Mouse (Mus musculus) lung, embryonic 15.5 days (tissue): Measurements from ENCODE around the gene Fkbpl. TPM values are rescaled to one million over a fixed set of nuclear protein-coding genes. Genes with fewer than 3 reads are reported as not detected.

Source experiments
- ATAC-seq: fragments of 200-750 bp; cut with Nextera tagmentation; 2 replicates; pipeline ENCODE4 v1.8.0; 2017; ENCODE audit warnings: moderate number of reproducible peaks, borderline replicate concordance; ENCODE audit not compliant: low FRiP score, low TSS enrichment; ENCODE audit errors: extremely low read depth
- H3K27ac ChIP-seq: fragments of 300-500 bp; sonication (generic); 2 replicates; pipeline ENCODE4 v1.5.1; 2015; ENCODE audit warnings: moderate library complexity, mild to moderate bottlenecking, inconsistent platforms
- H3K27me3 ChIP-seq: fragments of 300-500 bp; sonication (generic); 2 replicates; pipeline ENCODE4 v1.6.1; 2015; ENCODE audit warnings: inconsistent platforms
- H3K36me3 ChIP-seq: fragments of 300-500 bp; sonication (generic); 2 replicates; pipeline ENCODE4 v1.6.1; 2015; ENCODE audit warnings: inconsistent platforms
- H3K4me1 ChIP-seq: fragments of 300-500 bp; sonication (generic); 2 replicates; pipeline ENCODE4 v1.6.1; 2015; ENCODE audit warnings: inconsistent platforms
- H3K4me2 ChIP-seq: fragments of 300-500 bp; sonication (generic); 2 replicates; pipeline ENCODE4 v1.6.1; 2015; ENCODE audit warnings: inconsistent platforms, mild to moderate bottlenecking, moderate library complexity
- H3K4me3 ChIP-seq: fragments of 300-500 bp; sonication (generic); 2 replicates; pipeline ENCODE4 v1.5.1; 2015; ENCODE audit warnings: mild to moderate bottlenecking, inconsistent platforms
- H3K9ac ChIP-seq: fragments of 300-500 bp; sonication (generic); 2 replicates; pipeline ENCODE4 v1.6.1; 2015; ENCODE audit warnings: inconsistent platforms
- H3K9me3 ChIP-seq: fragments of 300-500 bp; sonication (generic); 2 replicates; pipeline ENCODE4 v1.6.1; 2016; ENCODE audit warnings: inconsistent platforms
- WGBS: fragments of 180-500 bp; shearing (Covaris S2); methylation state at CpG from one replicate; pipeline ENCODE4 v1.1.7; 2015; 5-methylcytosine and 5-hydroxymethylcytosine counted together
- polyA plus RNA-seq: library from polyadenylated mRNA; unstranded; fragments of >200 nt; fragmentation: Nextera tagmentation; extraction: Ambion mirVana; gene quantifications from 2 replicates; pipeline ENCODE4 v1.2.1, GENCODE M21; 2015

Fkbpl gene
- polyA plus RNA-seq, 1 experiment from 2014 or later: 12.9 TPM

DNA sequence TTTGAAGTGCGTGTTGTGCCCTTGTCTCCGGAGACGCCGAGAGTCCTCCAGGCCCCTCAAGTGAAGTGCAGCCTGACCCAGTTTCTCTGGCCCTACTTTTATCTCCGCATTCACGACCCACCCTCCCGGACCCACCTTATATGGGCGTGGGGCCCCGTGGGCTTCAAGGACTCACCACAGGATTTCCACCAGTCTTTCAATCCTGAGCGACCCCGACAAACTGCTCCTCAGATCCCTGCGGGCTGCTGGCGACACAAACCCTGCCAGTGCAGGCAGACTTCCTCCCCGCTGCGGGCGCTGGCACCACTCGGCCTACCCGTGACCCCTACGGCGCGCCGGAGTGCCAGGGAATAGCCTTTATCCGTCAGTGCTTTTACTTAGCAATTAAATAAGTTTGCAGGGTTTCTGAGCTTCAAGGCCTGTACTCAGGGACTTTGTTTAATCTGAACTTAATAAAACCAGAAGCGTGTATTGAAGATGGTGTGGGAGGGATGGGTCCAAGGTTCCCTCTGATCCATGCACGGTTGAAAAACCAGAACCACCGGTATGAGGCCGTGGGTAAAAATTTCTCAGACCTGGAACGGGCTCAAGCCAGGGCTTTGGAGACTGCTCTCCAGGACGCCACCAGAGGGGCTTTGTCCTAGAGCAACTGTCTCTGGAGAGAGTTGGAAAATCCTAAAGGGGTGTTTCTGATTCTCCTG is 16.5 kb upstream of the Fkbpl start, which contains the start of gene Ppt2:
Gene Ppt2, minus strand, starts transcription at position 568 of the 701 bp plus-strand sequence.
- H3K4me1 ChIP-seq: peaks cover 49% of the 10 kb centered on the region
- H3K4me3 ChIP-seq: peak within 1 kb of the TSS; percentile 69
- H3K27ac ChIP-seq: peak within 1 kb of the TSS; percentile 90
- no peak; the same call in 1 of the 2 replicates for ATAC-seq
- WGBS: 3% methylated on average over 29 of the region's 29 CpGs
- peak within 1 kb of the TSS; percentile 82 for H3K4me2 ChIP-seq
- peaks cover 1% of the 10 kb centered on the region; the same call in 1 of the 2 replicates for H3K36me3 ChIP-seq
- H3K9ac ChIP-seq: peak within 1 kb of the TSS; percentile 52
- H3K9me3 ChIP-seq: no peaks in the 10 kb centered on the region
- H3K27me3 ChIP-seq: peaks cover 45% of the 10 kb centered on the region

DNA sequence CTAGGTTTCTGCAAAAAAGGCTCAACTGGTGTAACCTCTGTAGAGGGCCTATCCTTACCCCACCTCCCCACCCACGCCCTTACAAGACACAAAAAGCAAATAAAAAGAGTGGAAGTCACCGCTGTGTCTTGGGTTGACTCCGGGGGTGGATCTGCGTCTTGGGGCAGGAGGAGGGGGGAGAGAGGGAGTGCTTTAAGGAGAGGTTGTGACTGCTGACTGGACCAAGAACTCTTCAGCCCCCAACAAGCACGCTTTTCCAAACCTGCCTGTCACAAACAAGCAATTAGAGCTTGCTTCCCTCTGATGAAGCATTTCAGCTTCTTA is 16.0 kb upstream of the Fkbpl start:
- Histone ChIP-seq H3K4me1 (peaks cover 49% of the 10 kb centered on the region), H3K9ac (no peak overlapping the region), H3K4me2 (peak overlapping the region; percentile 82), H3K36me3 (no peaks in the 10 kb centered on the region), H3K27me3 (peaks cover 50% of the 10 kb centered on the region), H3K4me3 (peak overlapping the region; percentile 69; the same call in 1 of the 2 replicates), H3K27ac (no peak overlapping the region), H3K9me3 (no peaks in the 10 kb centered on the region)
- ATAC-seq: no peak
- WGBS: 25% methylated on average over 5 of the region's 5 CpGs

DNA sequence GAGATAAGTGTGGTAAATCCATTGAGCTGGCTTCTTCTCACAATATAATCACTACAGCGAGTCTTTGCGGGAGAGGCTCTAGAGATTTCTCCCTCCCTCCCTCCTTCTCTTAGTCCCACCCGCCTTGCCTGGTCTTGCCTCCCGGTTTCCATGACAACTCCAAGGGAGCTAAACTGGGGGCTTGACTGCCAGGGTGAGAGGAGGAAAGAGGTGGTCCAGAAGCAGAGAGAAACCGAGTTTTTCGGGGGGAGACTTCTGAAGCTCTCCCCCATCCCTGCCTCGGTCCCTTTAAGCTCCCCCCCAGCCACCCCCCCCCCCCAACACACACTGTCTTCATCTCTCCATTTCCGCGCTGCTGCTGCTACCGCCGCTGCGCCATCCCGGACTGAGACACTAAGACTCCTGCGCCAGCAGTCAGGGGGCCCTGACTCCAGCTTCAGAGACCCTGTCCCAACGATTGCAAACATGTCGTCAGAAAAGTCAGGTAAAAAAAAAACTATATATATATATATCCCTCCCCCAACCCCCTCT is 15.3 kb upstream of the Fkbpl start, which contains the start of gene Prrt1:
Gene Prrt1, plus strand, starts transcription at position 313 of the 531 bp plus-strand sequence.
- ATAC-seq: no peak
- Histone ChIP-seq H3K27me3 (peaks cover 57% of the 10 kb centered on the region), H3K27ac (no peak within 1 kb of the TSS)

DNA sequence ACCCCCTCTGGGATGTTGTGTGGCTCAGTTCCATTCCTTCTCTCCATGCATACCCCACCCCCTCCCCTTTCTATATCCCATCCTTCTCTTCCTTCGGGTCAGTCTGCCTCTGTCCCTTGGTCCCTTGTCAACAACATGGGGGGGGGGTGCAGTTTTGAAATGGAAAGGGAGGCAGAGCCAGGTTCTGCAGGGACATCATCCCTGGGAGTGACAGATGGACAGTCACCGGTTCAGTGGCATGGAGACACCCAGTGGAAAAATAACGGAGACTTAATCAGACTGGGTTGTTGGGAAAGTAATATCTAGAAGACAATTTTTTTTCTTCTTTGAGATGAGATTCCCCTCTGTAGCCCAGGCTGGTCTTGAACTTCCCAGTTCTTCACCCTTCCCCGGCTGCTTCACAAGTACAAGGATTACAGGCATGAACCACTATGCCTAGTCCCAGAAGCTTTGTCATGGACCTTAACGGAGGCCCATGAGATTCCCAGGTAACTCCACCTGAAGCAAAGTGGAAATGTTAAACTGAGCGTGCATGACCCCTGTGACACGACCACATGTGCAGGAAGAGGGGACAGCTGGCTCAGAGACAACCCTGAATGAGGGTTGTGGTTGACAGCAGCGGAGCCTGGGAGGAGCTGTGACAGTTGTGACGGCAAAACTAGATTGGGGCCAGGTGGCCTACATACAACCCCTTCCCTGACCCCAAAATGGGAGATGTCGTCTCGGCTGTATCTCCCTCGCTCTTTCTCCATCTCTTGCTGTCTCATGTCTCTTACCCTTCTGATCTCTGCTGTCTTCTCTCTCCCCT is 14.6 kb upstream of the Fkbpl start:
- H3K27ac ChIP-seq: no peak overlapping the region
- H3K36me3 ChIP-seq: no peaks in the 10 kb centered on the region
- peaks cover 49% of the 10 kb centered on the region for H3K4me1 ChIP-seq
- H3K4me2 ChIP-seq: peak overlapping the region; percentile 82
- peaks cover 60% of the 10 kb centered on the region for H3K27me3 ChIP-seq
- no peak overlapping the region for H3K9ac ChIP-seq
- H3K4me3 ChIP-seq: 0 out of 2 replicates have a peak overlapping the region, but pooled peaks have one; percentile 15
- 18% methylated on average over 12 of the region's 12 CpGs for WGBS
- no peaks in the 10 kb centered on the region for H3K9me3 ChIP-seq
- no peak for ATAC-seq

More for the DNA sequence above, 15.3 kb upstream of the Fkbpl start, which contains the start of gene Prrt1:
- Histone ChIP-seq H3K4me3 (peak within 1 kb of the TSS; percentile 69), H3K4me1 (peaks cover 49% of the 10 kb centered on the region), H3K9me3 (no peaks in the 10 kb centered on the region), H3K9ac (no peak within 1 kb of the TSS), H3K36me3 (no peaks in the 10 kb centered on the region), H3K4me2 (peak within 1 kb of the TSS; percentile 82)
- WGBS: 0% methylated on average over 16 of the region's 16 CpGs

DNA sequence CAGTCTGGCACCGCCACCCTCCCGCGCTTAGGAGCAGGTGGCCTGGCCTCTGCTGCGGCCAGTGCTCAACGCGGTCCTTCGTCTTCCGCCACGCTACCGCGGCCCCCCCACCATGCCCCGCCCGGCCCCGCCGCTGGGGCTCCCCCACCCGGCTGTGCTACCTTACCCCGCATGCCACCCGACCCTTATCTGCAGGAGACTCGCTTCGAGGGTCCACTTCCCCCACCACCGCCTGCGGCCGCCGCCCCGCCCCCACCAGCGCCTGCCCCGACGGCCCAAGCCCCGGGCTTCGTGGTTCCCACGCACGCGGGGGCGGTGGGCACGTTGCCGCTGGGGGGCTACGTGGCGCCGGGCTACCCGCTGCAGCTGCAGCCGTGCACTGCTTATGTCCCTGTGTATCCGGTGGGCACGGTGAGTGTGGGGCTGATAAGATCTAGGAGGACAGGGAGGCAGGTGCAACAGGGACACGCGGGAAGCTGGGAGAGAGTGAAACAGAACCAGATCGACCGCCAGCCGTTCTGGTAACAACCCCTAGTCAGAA is 13.7 kb upstream of the Fkbpl start:
- 3% methylated on average over 47 of the region's 48 CpGs for WGBS
- no peak overlapping the region for H3K9ac ChIP-seq
- H3K9me3 ChIP-seq: no peaks in the 10 kb centered on the region

DNA sequence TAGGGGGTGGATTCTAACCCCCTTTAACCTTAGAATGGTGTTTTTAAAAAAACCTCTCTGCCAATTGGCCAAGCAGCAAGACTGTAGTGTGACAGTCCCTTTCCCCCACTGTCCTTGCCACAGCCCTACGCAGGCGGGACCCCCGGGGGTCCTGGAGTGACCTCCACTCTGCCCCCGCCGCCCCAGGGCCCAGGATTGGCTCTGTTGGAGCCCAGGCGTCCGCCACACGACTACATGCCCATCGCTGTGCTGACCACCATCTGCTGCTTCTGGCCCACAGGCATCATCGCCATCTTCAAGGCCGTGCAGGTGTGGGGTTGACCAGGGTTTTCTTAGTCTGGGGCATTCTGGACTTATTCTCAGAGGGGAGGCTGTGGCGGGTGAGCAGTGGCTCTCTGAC is 12.9 kb upstream of the Fkbpl start:
- peak overlapping the region; percentile 64 for H3K4me2 ChIP-seq
- H3K27ac ChIP-seq: no peak overlapping the region
- peaks cover 42% of the 10 kb centered on the region for H3K4me1 ChIP-seq
- no peaks in the 10 kb centered on the region for H3K9me3 ChIP-seq
- H3K4me3 ChIP-seq: peak overlapping the region; percentile 36
- peak overlapping the region; percentile 18; the same call in 1 of the 2 replicates for H3K9ac ChIP-seq
- ATAC-seq: no peak
- WGBS: 3% methylated on average over 12 of the region's 12 CpGs
- H3K36me3 ChIP-seq: no peaks in the 10 kb centered on the region
- peaks cover 76% of the 10 kb centered on the region for H3K27me3 ChIP-seq

More for the DNA sequence above, 13.7 kb upstream of the Fkbpl start:
- H3K4me1 ChIP-seq: peaks cover 49% of the 10 kb centered on the region
- no peak overlapping the region for H3K27ac ChIP-seq
- peak overlapping the region; percentile 15; the same call in 1 of the 2 replicates for H3K4me3 ChIP-seq
- H3K4me2 ChIP-seq: peak overlapping the region; percentile 45
- no peak for ATAC-seq
- H3K36me3 ChIP-seq: no peaks in the 10 kb centered on the region
- H3K27me3 ChIP-seq: peaks cover 69% of the 10 kb centered on the region

DNA sequence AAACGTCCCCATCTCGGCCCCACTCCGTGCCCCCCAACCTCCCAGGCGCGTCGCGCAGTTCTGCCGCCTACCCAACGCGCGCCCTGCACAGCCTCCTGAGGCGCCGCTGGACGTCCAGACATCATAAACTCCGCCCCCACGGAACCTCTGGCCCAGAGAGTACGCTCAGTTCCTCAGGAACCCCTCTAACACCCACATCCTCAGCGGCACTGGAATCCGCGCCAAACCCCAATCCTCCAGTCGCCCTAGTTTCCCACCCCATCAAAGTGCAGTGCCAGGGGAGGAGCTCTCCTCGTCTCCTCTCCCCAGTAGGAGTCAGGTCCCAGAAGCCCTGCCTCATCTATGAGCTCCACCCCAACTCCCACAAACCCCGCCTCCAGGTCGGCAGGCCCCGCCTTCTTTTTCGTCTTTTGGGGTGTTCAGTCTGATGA is 12.3 kb upstream of the Fkbpl start:
- Histone ChIP-seq H3K27me3 (peaks cover 82% of the 10 kb centered on the region), H3K9ac (peak overlapping the region; percentile 18; the same call in 1 of the 2 replicates), H3K36me3 (no peaks in the 10 kb centered on the region), H3K9me3 (no peaks in the 10 kb centered on the region), H3K4me3 (peak overlapping the region; percentile 36), H3K4me1 (peaks cover 42% of the 10 kb centered on the region), H3K27ac (no peak overlapping the region), H3K4me2 (peak overlapping the region; percentile 64)
- ATAC-seq: peak; percentile 61
- under 1% methylated on average over 26 of the region's 26 CpGs for WGBS

DNA sequence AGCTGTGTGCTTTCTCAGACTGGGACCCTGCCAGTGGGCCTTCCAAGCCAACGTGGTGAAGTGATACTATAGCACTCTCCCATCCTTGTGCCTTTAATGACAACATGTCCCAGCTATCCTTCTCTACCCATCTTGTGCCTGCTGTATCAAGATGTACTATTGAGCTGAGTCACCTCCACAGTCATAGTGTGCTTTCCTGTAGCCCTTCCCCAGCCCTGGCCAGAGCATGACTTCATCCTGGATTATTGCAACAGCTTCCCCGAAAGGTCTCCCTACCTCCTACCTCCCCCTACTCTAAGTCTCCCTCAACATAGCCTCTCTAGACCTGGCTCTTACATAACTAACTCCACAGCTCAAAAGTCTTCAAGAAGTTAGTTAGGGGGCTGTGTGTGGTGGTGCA is 8.9 kb upstream of the Fkbpl start:
- Histone ChIP-seq H3K4me1 (peaks cover 22% of the 10 kb centered on the region), H3K4me3 (no peak overlapping the region), H3K27ac (no peak overlapping the region), H3K9ac (no peak overlapping the region), H3K9me3 (no peaks in the 10 kb centered on the region), H3K4me2 (no peak overlapping the region), H3K27me3 (peaks cover 71% of the 10 kb centered on the region), H3K36me3 (no peaks in the 10 kb centered on the region)
- no peak for ATAC-seq
- 64% methylated on average over 2 of the region's 2 CpGs for WGBS

DNA sequence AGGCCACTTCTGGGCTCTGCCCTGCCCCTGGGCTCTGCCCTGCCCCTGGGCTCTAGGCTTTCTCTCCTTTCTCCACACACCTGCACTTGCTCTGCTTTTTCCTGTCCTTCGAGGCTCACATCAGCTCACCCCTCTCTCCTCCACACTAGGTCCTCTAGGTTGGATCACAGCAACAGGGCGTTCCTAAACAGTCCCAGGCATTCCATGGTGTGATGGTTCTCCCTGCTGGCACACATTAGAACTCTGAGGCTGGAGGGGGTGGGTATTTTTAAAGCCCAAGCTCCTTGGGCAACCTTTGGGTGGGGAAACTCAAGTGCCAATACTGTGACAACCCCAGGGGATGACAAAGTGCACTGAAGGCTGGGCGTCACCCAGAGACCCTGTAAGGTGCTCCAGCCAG is 7.1 kb upstream of the Fkbpl start:
- Histone ChIP-seq H3K36me3 (no peaks in the 10 kb centered on the region), H3K27me3 (peaks cover 53% of the 10 kb centered on the region), H3K4me1 (peaks cover 11% of the 10 kb centered on the region), H3K9me3 (no peaks in the 10 kb centered on the region), H3K4me2 (no peak overlapping the region), H3K27ac (no peak overlapping the region), H3K4me3 (no peak overlapping the region), H3K9ac (no peak overlapping the region)
- no peak for ATAC-seq
- WGBS: 56% methylated on average over 3 of the region's 3 CpGs

DNA sequence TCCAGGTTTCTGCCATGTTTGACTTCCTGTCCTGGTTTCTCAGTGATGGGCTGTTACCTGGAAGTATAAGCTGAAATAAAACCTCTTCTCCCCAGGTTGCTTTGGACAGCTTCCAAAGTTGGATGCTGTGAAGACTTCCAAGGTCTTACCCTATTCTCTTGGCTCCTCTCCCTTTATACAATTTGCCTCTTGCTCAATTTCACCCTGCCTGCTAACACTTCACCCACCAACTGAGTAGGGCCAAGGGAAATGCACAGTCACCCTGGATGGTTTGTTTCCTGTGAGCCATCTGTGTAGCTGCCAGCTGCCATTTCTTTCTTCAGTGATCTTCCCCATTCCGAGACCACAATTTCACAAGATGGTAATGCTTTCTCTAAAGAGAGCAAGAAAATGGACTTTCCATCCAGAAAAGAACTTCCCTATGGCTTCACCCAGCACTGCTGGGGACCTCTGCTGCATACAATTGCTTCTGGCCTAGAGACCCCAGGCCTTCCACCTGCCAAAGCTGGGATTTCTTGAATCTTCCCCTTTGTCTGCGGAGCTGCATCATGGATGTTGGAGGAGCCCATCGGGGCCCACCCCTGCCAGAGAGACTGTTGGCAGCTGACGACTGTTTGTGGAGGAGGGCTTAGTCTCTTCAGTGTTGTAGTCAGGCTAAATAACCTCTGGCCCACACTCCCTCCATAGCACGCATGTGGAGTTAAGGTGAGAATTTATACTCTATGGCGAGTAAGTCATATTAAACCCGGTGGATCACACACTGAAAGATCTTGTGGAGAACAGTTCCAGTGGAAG is 4.9 kb upstream of the Fkbpl start:
- no peak overlapping the region for H3K9ac ChIP-seq
- no peak for ATAC-seq
- H3K4me3 ChIP-seq: no peak overlapping the region
- peaks cover 8% of the 10 kb centered on the region; the same call in 1 of the 2 replicates for H3K4me1 ChIP-seq
- no peak overlapping the region for H3K4me2 ChIP-seq
- no peaks in the 10 kb centered on the region for H3K36me3 ChIP-seq
- peaks cover 31% of the 10 kb centered on the region for H3K27me3 ChIP-seq
- H3K9me3 ChIP-seq: no peaks in the 10 kb centered on the region
- no peak overlapping the region for H3K27ac ChIP-seq
- 82% methylated on average over 7 of the region's 7 CpGs for whole genome bisulfite sequencing
